Mouse (Mus musculus) spleen, postnatal 10 days (tissue): ENCODE data around the gene Pik3r1.

Experiments used
- DNase-seq, 2 experiments: peaks; one replicate each; pipeline ENCODE4 v3.0.0; 2021 to 2022; ENCODE audit warnings: low spot score in 2 of 2

The Pik3r1 gene

GRCm38 (mm10) chr13:101682378-101682777 is 85.6 kb downstream of the Pik3r1 start:
- DNase-seq = no peak

- DNase-seq = no peak
Measured at GRCm38 (mm10) chr13:101680083-101680482, 87.9 kb downstream of the Pik3r1 start.

GRCm38 (mm10) chr13:101678984-101679383 is 89.0 kb downstream of the Pik3r1 start:
- DNase-seq = no peak

- no peak for DNase-seq
Measured at GRCm38 (mm10) chr13:101678036-101678435, 90.0 kb downstream of the Pik3r1 start.

GRCm38 (mm10) chr13:101673876-101674275 is 94.1 kb downstream of the Pik3r1 start:
- DNase-seq = no peak

GRCm38 (mm10) chr13:101668859-101669258 is 99.2 kb downstream of the Pik3r1 start:
- DNase-seq = no peak

- DNase-seq = no peak
Measured at GRCm38 (mm10) chr13:101664010-101664409, 104.0 kb downstream of the Pik3r1 start.

GRCm38 (mm10) chr13:101662900-101663299 is 105.1 kb downstream of the Pik3r1 start:
- DNase-seq = no peak

- DNase-seq = no peak
Measured at GRCm38 (mm10) chr13:101661567-101661966, 106.5 kb downstream of the Pik3r1 start.

- DNase-seq = no peak
Measured at GRCm38 (mm10) chr13:101660187-101660586, 107.8 kb downstream of the Pik3r1 start.

- no peak for DNase-seq
Measured at GRCm38 (mm10) chr13:101652131-101652530, 115.9 kb downstream of the Pik3r1 start.

- no peak for DNase-seq
Measured at GRCm38 (mm10) chr13:101641632-101642031, 126.4 kb downstream of the Pik3r1 start.

GRCm38 (mm10) chr13:101635837-101636236 is 132.2 kb downstream of the Pik3r1 start:
- DNase-seq = no peak

- DNase-seq = no peak
Measured at GRCm38 (mm10) chr13:101634420-101634819, 133.6 kb downstream of the Pik3r1 start.

GRCm38 (mm10) chr13:101633620-101634019 is 134.4 kb downstream of the Pik3r1 start:
- DNase-seq = no peak

- no peak for DNase-seq
Measured at GRCm38 (mm10) chr13:101632771-101633170, 135.2 kb downstream of the Pik3r1 start.

- DNase-seq = no peak
Measured at GRCm38 (mm10) chr13:101631561-101631960, 136.5 kb downstream of the Pik3r1 start.
